Mouse (Mus musculus): ENCODE results near the gene Hs2st1.

Gene Hs2st1

GRCm38 (mm10) chr3:144379801-144380200 is 190.2 kb downstream of the Hs2st1 start:
- no peak for DNase-seq
